Mouse (Mus musculus): Measurements from ENCODE around the gene Fam213b. TPM values are rescaled to one million over a fixed set of nuclear protein-coding genes. Genes with fewer than 3 reads are reported as not detected.

Fam213b gene
- total and polyA plus RNA-seq, 3 experiments, result not detected

DNA sequence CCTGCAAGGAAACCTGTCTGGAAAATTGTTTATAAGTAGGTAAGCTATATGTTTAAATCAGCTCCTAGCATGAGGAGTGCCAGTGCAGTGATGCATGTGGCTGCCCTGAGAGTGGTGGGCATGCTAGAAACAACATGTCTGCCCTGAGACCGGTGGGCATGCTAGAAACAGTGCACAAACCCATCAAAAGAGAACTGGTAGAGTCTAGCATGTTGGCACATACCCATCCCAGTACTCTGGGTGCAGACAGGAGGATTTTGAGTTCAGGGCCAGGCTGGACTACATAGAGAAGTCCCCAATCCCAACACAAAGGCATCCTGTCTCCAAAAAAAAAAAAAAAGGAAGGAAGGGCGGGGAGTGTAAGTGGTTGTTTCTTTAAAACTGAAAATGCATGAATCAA, 35.9 kb upstream of the Fam213b start:
- TF ChIP-seq CTCF (IDR thresholded peaks at IDR 0.05; ENCODE audit: low read depth, low read length), result no peak
- Histone ChIP-seq H3K36me3 (replicated peaks) (no peaks in the 10 kb centered on the region), H3K4me1 (ENCODE audit: insufficient read depth, low read depth, low read length) (peaks cover 17% of the 10 kb centered on the region), H3K4me3 (ENCODE audit: low read depth, low read length) (no peak overlapping the region), H3K9me3 (replicated peaks) (no peaks in the 10 kb centered on the region), H3K27me3 (ENCODE audit: insufficient read depth, low read length) (peaks cover 14% of the 10 kb centered on the region)
- ATAC-seq (ENCODE audit: extremely low read depth, insufficient number of reproducible peaks, low FRiP score, poor library complexity, severe bottlenecking) (no peak), DNase-seq (ENCODE audit: low spot score) (no peak)

DNA sequence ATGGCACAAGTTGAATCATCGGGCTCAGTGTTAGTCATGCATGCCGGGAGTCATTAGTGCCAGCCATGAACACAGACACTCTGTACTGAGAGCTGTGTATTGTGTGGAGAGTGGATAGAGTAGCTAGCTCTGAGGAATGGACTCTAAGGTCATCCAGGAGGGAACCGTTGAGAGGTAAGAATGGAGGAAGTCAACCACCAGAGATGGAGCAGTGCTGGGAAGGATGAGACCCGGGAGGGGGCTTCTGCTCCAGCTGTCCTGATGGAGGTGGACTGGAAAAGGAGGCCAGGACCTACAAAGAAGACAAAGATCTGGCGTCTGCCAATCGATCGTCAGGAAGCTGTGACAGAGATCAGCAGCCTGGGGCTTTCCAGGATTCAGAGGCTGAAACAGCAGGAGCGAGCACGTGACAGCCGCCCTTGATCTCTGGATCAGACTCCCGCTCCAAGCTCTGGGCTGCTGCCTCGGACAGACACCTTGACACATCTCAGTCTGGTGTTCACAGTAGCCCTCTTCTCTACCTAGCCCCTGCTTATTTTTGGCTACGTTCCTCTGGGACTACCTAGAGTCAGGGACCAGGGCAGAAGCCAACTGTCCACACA, 34.5 kb upstream of the Fam213b start:
- H3K27me3 ChIP-seq (ENCODE audit: insufficient read depth, low read length), result peaks cover 12% of the 10 kb centered on the region
- TF ChIP-seq CTCF (IDR thresholded peaks at IDR 0.05; ENCODE audit: low read depth, low read length) (no peak), TAL1 (conservative IDR thresholded peaks at IDR 0.05; ENCODE audit: low read depth, low read length) (no peak), GATA2 (IDR thresholded peaks at IDR 0.05; ENCODE audit: borderline replicate concordance, low read depth, low read length) (no peak), POLR2AphosphoS5 (IDR thresholded peaks at IDR 0.05; ENCODE audit: insufficient replicate concordance, low read depth, low read length) (no peak), GATA1 (IDR thresholded peaks at IDR 0.05; ENCODE audit: borderline replicate concordance, low read length) (no peak)
- peaks cover 28% of the 10 kb centered on the region for H3K4me1 ChIP-seq (ENCODE audit: insufficient read depth, low read depth, low read length)
- H3K9me3 ChIP-seq (replicated peaks), result no peaks in the 10 kb centered on the region
- H3K4me3 ChIP-seq (ENCODE audit: low read depth, low read length), result no peak overlapping the region
- no peaks in the 10 kb centered on the region for H3K36me3 ChIP-seq (replicated peaks)
- DNase-seq (ENCODE audit: low spot score) (no peak), ATAC-seq (ENCODE audit: extremely low read depth, insufficient number of reproducible peaks, low FRiP score, poor library complexity, severe bottlenecking) (no peak)

DNA sequence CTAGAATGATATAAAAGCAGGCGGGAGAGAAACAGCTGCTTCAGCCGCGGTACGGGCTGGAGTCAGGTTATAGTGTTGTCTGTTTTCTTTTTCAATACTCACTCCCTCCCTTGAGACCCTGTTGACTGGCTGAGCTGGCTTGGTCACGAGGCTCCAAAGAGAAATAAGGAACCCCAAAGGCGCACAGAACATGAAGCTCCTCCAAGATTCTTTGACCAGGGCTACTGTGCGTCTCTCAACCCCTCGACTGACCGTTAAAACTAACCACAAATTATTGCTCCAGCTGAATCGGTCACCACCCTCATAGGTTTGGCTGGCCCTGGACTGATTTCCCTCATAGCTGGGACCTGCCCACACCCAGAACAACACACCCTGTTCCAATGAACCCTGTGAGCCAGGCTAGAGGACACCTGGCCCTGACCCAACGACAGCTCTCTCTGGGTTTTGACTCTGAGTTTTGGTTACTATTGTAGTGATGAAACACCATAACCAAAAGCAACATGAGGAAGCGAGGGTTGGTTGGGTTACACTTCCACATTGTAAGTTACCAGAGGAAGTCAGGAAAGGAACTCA, 30.2 kb upstream of the Fam213b start:
- Histone ChIP-seq H3K27me3 (ENCODE audit: insufficient read depth, low read length) (peaks cover 10% of the 10 kb centered on the region), H3K4me3 (ENCODE audit: low read depth, low read length) (peak overlapping the region; percentile 71; the same call in 1 of the 2 replicates), H3K4me1 (ENCODE audit: insufficient read depth, low read depth, low read length) (peaks cover 63% of the 10 kb centered on the region), H3K9me3 (replicated peaks) (no peaks in the 10 kb centered on the region), H3K36me3 (replicated peaks) (peaks cover 29% of the 10 kb centered on the region)
- TF ChIP-seq GATA2 (IDR thresholded peaks at IDR 0.05; ENCODE audit: borderline replicate concordance, low read depth, low read length) (no peak), POLR2AphosphoS5 (IDR thresholded peaks at IDR 0.05; ENCODE audit: insufficient replicate concordance, low read depth, low read length) (no peak), GATA1 (IDR thresholded peaks at IDR 0.05; ENCODE audit: borderline replicate concordance, low read length) (no peak), CTCF (IDR thresholded peaks at IDR 0.05; ENCODE audit: low read depth, low read length) (no peak), TAL1 (conservative IDR thresholded peaks at IDR 0.05; ENCODE audit: low read depth, low read length) (no peak)
- DNase-seq (ENCODE audit: low spot score) (no peak), ATAC-seq (ENCODE audit: extremely low read depth, insufficient number of reproducible peaks, low FRiP score, poor library complexity, severe bottlenecking) (peak; percentile 29)

DNA sequence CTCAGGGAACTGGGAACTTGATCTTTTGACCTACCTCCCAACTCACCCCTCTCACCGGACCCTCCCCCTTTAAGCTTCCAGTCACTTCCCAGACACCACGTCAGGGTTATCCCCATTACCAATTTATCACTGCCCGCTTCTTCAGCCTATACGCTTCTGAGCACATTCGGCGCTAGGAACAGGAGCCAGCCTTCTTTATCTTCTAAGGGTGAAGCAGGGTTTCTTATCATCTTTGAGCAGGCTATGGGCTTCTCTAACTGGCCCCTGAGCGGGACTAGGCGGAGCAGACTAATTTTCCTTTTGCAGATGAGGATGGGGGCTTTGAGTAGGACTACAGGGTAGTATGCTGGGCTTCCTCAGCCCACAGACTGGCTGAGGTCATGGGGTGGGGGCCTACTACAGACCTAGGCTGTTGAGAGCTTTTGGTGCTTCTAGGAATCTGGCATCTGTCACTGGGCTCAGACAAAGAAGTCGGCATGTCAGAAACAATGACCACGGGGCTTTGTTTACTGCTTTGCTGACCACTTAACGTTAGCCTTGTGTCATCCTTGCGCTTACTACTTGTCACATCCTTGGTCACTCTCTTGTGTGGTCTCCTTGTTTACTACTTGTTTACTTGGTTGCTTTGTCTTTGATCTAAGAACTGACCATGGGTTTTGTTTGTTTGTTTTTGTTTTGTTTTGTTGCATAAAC, 29.6 kb upstream of the Fam213b start, which contains the start of gene Tnfrsf14:
TSS of gene Tnfrsf14 (minus strand) at position 169 of the 693 bp plus-strand sequence.
- peaks cover 59% of the 10 kb centered on the region for H3K4me1 ChIP-seq (ENCODE audit: insufficient read depth, low read depth, low read length)
- no peak for TF ChIP-seq POLR2AphosphoS5 (IDR thresholded peaks at IDR 0.05; ENCODE audit: insufficient replicate concordance, low read depth, low read length)
- peak; percentile 78 for TF ChIP-seq TAL1 (conservative IDR thresholded peaks at IDR 0.05; ENCODE audit: low read depth, low read length)
- ATAC-seq (ENCODE audit: extremely low read depth, insufficient number of reproducible peaks, low FRiP score, poor library complexity, severe bottlenecking) (peak; percentile 80), DNase-seq (ENCODE audit: low spot score) (peak; percentile 67)
- 0 out of 2 replicates have a peak, but pooled peaks cover 4% of the 10 kb centered on the region for H3K27me3 ChIP-seq (ENCODE audit: insufficient read depth, low read length)
- no peaks in the 10 kb centered on the region for H3K9me3 ChIP-seq (replicated peaks)
- peaks cover 35% of the 10 kb centered on the region for H3K36me3 ChIP-seq (replicated peaks)
- H3K4me3 ChIP-seq (ENCODE audit: low read depth, low read length), result peak within 1 kb of the TSS; percentile 71

DNA sequence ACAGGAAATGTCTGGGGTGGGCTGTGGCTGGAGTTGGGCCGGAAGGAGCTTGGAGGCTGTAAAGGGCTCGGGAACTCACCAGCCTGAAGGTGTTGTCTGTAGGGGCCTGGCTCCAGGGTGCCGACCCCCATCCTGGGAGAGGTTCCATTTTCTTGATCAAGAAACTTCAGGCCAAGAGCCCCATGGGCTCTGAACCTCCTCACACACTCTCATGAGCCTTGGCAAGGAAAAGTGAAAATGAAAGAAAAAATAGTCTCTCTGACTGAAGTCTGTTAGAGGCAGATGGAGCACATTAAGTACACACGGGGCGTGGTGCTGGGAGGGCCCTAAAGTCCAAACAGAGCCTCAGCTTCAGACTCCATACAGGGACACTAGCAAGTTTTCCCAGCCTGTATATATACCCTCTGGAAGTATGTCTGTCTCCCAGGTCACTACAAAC, 29.0 kb upstream of the Fam213b start:
- no peaks in the 10 kb centered on the region for H3K9me3 ChIP-seq (replicated peaks)
- peaks cover 41% of the 10 kb centered on the region for H3K36me3 ChIP-seq (replicated peaks)
- no peak for TF ChIP-seq CTCF (IDR thresholded peaks at IDR 0.05; ENCODE audit: low read depth, low read length)
- TF ChIP-seq GATA1 (IDR thresholded peaks at IDR 0.05; ENCODE audit: borderline replicate concordance, low read length), result no peak
- no peak for TF ChIP-seq TAL1 (conservative IDR thresholded peaks at IDR 0.05; ENCODE audit: low read depth, low read length)
- no peak for TF ChIP-seq POLR2AphosphoS5 (IDR thresholded peaks at IDR 0.05; ENCODE audit: insufficient replicate concordance, low read depth, low read length)
- no peak for TF ChIP-seq GATA2 (IDR thresholded peaks at IDR 0.05; ENCODE audit: borderline replicate concordance, low read depth, low read length)
- ATAC-seq (ENCODE audit: extremely low read depth, insufficient number of reproducible peaks, low FRiP score, poor library complexity, severe bottlenecking) (peak; percentile 28), DNase-seq (ENCODE audit: low spot score) (no peak)
- H3K4me3 ChIP-seq (ENCODE audit: low read depth, low read length), result peak overlapping the region; percentile 71
- H3K27me3 ChIP-seq (ENCODE audit: insufficient read depth, low read length), result 0 out of 2 replicates have a peak, but pooled peaks cover 2% of the 10 kb centered on the region
- H3K4me1 ChIP-seq (ENCODE audit: insufficient read depth, low read depth, low read length), result peaks cover 63% of the 10 kb centered on the region

DNA sequence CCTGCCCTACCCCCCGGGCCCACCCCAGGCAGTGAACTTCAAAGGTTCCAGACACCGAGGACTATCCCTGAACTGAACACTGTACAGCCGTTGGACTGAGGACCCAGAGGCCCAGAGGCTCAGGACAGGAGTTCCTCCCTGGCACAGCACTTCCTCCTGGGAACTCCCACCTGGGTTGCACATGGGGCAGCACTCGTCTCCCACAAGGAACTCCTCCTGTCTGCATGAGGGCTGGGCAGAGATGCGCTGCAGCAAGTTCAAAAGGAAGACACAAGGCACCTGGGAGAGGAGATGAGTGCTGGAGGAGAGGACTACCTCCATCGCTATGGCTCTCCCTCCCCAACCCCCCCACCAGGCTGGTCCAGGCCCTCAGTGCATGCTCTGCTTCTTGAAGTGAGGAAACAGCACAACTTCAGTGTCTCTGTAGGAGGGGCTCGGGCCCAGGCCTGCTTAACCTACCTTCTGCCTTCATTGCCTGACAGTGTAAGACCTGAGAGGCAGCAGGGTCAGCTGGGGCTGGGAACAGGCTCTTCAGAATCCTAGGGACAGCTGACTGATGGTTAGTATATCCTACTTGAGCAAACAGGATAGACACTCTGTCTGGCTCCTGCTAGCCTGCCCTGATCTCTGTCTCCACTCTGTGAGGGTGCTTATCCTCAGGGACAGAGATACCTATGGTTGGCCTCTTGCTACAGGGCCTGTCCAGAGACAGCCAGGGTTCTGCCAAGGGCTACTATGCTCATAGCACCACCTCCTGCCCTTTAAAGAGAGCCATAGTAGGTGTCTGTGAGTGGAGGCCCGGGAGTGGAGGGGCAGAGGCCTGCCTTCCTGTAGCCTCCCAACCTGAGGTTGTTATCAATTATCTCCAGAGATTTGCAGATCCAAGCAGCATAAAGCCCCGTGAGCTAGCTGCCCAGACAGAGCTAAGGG, 28.3 kb upstream of the Fam213b start:
- TF ChIP-seq CTCF (IDR thresholded peaks at IDR 0.05; ENCODE audit: low read depth, low read length) (no peak), TAL1 (conservative IDR thresholded peaks at IDR 0.05; ENCODE audit: low read depth, low read length) (no peak), GATA1 (IDR thresholded peaks at IDR 0.05; ENCODE audit: borderline replicate concordance, low read length) (no peak), POLR2AphosphoS5 (IDR thresholded peaks at IDR 0.05; ENCODE audit: insufficient replicate concordance, low read depth, low read length) (no peak), GATA2 (IDR thresholded peaks at IDR 0.05; ENCODE audit: borderline replicate concordance, low read depth, low read length) (no peak)
- peak; percentile 11 for ATAC-seq (ENCODE audit: extremely low read depth, insufficient number of reproducible peaks, low FRiP score, poor library complexity, severe bottlenecking)
- no peak for DNase-seq (ENCODE audit: low spot score)
- Histone ChIP-seq H3K9me3 (replicated peaks) (no peaks in the 10 kb centered on the region), H3K36me3 (replicated peaks) (peaks cover 48% of the 10 kb centered on the region), H3K27me3 (ENCODE audit: insufficient read depth, low read length) (no peaks in the 10 kb centered on the region), H3K4me3 (ENCODE audit: low read depth, low read length) (peak overlapping the region; percentile 71), H3K4me1 (ENCODE audit: insufficient read depth, low read depth, low read length) (peaks cover 64% of the 10 kb centered on the region)

Data from G1E (cell line).